Mouse (Mus musculus): ENCODE results near the gene Kdm5c.
"Not testable (repeated sequence)": the region's sequence is repeated elsewhere in the genome, so short reads cannot be mapped to it uniquely, and the experiment has no call there.

Kdm5c gene

GRCm38 (mm10) chrX:152287026-152287425, 54.2 kb downstream of the Kdm5c start:
- DNase-seq (ENCODE audit: low spot score) = not testable (repeated sequence)

DNA sequence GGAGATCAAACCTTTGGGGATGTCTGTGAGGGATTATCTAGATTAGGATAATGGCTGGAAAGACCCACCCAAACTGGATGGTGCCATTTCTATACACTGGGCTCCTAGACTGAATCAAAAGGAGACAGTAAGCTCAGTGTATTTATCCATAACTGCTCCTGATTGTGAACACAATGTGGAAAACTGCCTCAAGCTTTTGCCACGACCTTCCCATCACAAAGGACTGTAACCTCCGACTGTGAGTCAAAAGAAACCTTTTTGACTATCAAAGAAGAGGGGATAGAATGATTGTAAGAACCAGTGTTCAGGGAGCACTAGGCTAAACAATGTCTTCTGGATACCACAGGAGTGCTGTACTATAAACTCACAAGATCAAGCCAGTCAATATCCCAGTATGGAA, 73.4 kb downstream of the Kdm5c start:
- DNase-seq (ENCODE audit: low spot score) = no peak

DNA sequence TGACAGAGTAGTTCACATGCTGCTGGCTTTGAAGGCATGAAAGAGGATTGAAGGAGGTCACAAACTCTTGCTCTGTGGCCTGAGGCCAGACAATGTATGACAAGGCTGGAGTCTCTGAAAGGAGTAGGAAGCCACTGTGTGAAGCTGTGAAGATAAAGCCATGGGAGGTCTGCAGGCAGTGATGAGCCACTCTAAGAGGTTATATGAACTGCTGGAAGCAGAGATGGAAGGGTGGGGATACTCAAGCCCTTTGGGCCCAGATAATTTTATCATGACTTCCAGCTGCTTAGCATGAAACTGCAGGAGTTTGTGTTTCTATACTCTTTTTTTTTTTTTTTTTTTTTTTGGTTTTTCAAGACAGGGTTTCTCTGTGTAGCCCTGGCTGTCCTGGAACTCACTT, 74.6 kb downstream of the Kdm5c start:
- no peak for DNase-seq (ENCODE audit: low spot score)

DNA sequence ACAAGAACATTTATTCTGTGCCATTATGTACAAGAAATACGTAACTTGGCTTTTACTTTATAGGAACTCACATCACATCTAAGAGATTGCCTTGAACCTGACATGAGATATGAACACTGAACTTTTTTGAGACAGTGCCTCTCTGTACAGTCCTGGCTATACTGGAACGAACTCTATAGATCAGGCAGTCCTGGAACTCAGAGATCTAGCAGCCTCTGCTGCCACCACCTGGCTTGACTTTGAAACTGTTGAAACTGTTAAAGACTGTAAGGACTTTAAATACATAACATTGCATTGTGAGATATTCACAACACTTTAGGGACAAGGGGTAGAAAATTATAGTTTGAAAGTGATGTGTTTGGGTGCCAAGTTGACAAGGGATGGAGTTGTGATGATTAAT, 75.1 kb downstream of the Kdm5c start:
- peak; percentile 66 for DNase-seq (ENCODE audit: low spot score)

DNA sequence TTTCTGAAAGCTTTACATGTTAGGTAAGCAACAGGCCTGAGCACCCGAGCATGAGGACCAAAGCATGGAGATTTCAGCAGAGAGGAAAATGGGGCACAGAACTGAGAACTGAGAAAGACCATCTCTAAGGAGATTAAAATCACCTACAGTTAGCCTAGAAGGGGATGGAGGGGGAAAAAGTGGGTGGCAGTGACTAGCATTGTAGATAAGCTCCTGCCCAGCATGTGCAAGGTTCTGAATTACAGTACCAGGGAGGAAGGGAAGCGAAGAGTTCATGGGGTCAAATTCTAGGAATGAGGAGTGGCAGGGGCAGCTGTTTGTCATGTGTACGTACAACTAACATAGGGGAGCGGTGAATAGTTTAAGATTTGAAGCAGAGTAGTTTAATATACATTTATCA, 87.7 kb downstream of the Kdm5c start:
- DNase-seq (ENCODE audit: low spot score) = no peak

DNA sequence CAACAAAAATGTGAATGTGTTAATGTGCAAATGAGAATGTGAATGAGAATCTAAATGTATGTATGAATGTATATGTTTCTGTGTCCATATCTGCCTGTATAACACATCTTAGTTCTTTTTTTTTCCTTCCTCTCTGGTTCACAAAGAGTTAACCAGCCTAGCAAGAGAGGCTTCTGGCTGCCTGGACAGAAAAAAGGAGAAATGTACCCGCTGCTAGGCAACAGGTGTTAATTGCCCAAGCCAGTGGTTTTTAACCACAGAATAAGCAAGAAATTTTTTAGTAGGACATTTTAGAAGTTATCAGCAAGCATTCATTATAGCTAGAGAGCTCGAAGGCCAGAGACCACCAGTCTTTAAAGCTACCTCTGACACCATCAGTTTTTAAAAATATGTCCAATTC, 90.0 kb downstream of the Kdm5c start:
- DNase-seq (ENCODE audit: low spot score) = no peak

DNA sequence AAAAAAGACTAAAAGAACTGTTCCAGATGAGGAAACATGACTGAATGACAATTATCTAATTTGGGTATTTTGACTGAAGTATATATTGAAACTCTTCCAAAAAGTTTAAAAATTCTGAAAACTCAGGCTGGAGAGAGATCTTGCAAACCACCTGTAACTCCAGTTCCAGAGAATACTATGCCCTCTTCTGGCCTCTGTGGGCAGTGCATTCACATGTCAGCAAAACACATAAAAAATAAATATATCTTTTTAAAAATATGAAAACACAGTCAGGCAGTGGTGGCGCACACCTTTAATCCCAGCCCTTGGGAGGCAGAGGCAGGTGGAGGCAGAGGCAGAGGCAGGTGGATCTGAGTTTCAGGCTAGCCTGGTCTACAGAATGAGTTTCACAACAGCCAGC, 90.8 kb downstream of the Kdm5c start:
- no peak for DNase-seq (ENCODE audit: low spot score)
